Comparison of ENCODE assay signal across 8 mouse cellular contexts in the genomic region with DNA sequence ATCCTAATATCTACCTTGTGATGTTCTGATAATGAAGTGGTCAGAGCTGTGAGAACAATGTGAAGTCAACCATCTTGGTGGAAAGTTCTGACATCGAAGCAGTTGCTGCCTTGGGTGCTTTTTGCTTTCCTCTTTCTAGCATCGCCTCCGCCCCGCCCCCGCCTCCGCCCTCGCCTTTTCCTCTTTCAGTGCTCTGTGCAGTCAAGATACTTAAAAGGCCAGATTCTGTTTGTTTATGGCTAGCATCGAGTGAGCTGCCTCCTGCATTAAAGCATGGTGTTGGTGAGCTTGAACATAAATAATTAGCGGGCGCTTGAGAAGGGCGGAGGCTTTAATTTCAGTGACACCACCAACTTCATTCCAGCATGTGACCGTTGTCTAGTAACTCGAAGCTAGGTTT.
DNase-seq lines count a peak whose midpoint lies in the region; ATAC-seq lines count a peak whose summit lies in the region.

No protein-coding gene starts in this region.

- no peaks in the 10 kb centered on the region for H3K9me3 ChIP-seq in forebrain, embryonic 16.5 days (ENCODE audit: control insufficient read depth, low read length)
- no peaks in the 10 kb centered on the region for H3K9me3 ChIP-seq in midbrain, embryonic 10.5 days (replicated peaks)

- no peak for ATAC-seq in forebrain, embryonic 16.5 days
- no peak for ATAC-seq in monocyte, adult 5-6 weeks (replicated peaks; ENCODE audit: insufficient number of reproducible peaks, low FRiP score, low TSS enrichment, poor library complexity, severe bottlenecking)

- peaks cover 22% of the 10 kb centered on the region for H3K4me1 ChIP-seq in forebrain, embryonic 16.5 days (replicated peaks; ENCODE audit: control insufficient read depth, insufficient read depth, low read length)
- peaks cover 53% of the 10 kb centered on the region for H3K4me1 ChIP-seq in midbrain, embryonic 10.5 days

- H3K27ac ChIP-seq in forebrain, embryonic 16.5 days (ENCODE audit: low read length) = no peak overlapping the region
- H3K27ac ChIP-seq in midbrain, embryonic 10.5 days (replicated peaks) = peak overlapping the region; percentile 55

- no peak overlapping the region for H3K9ac ChIP-seq in forebrain, embryonic 16.5 days (replicated peaks; ENCODE audit: low read depth, low read length)

- peak; percentile 11 for DNase-seq in heart, postnatal 4 days
- no peak for DNase-seq in heart, postnatal 10 days
- peak; percentile 37 for DNase-seq in ZHBTc4 (ENCODE audit: low read depth, low spot score)
- no peak for DNase-seq in midbrain, embryonic 10.5 days (ENCODE audit: low spot score)
- DNase-seq in spleen, postnatal 36 days (ENCODE audit: low spot score in 2 of 2) = no peak
- no peak for DNase-seq in layer of hippocampus, postnatal 14 days (ENCODE audit: low spot score in 2 of 2)

- no peak overlapping the region for H3K4me3 ChIP-seq in forebrain, embryonic 16.5 days (replicated peaks; ENCODE audit: low read length)
- H3K4me3 ChIP-seq in midbrain, embryonic 10.5 days = peak overlapping the region; percentile 22; the same call in 1 of the 2 replicates

- no peaks in the 10 kb centered on the region for H3K27me3 ChIP-seq in forebrain, embryonic 16.5 days (replicated peaks; ENCODE audit: control insufficient read depth, insufficient read depth, low read length)
- H3K27me3 ChIP-seq in midbrain, embryonic 10.5 days (ENCODE audit: low read depth, poor library complexity, severe bottlenecking) = no peaks in the 10 kb centered on the region

- 10% methylated on average over 13 of the region's 13 CpGs for WGBS in forebrain, embryonic 16.5 days
- WGBS in midbrain, embryonic 10.5 days = 31% methylated on average over 13 of the region's 13 CpGs

- H3K4me2 ChIP-seq in forebrain, embryonic 16.5 days (ENCODE audit: low read length) = peak overlapping the region; percentile 23

- H3K36me3 ChIP-seq in forebrain, embryonic 16.5 days (ENCODE audit: control insufficient read depth, insufficient read depth) = no peaks in the 10 kb centered on the region
- H3K36me3 ChIP-seq in midbrain, embryonic 10.5 days = peaks cover 22% of the 10 kb centered on the region

- intact Hi-C loops in heart, postnatal 10 days (cut with DNase I) = no loop called here

Comparison
In these comparisons a context has a peak if more than half of its experiments do, and no peak if none do; other contexts are left out.
1. DNase-seq: peak in heart, postnatal 4 days (single experiment) and ZHBTc4 (single experiment); none in heart, postnatal 10 days (0 of 2), midbrain, embryonic 10.5 days (single experiment), spleen, postnatal 36 days (0 of 2) and layer of hippocampus, postnatal 14 days (0 of 2).